Mouse (Mus musculus) adrenal gland (tissue): ENCODE data around the gene Ccdc3.

ENCODE experiments used
- intact Hi-C: fragments of 180-260 bp; cut with DNase I; formaldehyde crosslinking; loops from one replicate; pipeline ENCODE4 v1.15.1; 2025
- long read RNA-seq, 2 experiments: library from polyadenylated mRNA; unstranded; transcript quantifications; one replicate each; pipeline ENCODE4 v2.0.0; 2020; ENCODE audit warnings: borderline replicate concordance in 1 of 2; ENCODE audit not compliant: insufficient replicate concordance in 1 of 2

Gene Ccdc3
- long read RNA-seq, experiment 1, partial matches to known transcripts: 0 of 2 reads
- long read RNA-seq, experiment 1, other reads (novel, unspliced or antisense): 1 of 2 reads
- long read RNA-seq, experiment 2, partial matches to known transcripts: 1 of 1 reads
- long read RNA-seq, experiment 2, other reads (novel, unspliced or antisense): 0 of 1 reads

DNA sequence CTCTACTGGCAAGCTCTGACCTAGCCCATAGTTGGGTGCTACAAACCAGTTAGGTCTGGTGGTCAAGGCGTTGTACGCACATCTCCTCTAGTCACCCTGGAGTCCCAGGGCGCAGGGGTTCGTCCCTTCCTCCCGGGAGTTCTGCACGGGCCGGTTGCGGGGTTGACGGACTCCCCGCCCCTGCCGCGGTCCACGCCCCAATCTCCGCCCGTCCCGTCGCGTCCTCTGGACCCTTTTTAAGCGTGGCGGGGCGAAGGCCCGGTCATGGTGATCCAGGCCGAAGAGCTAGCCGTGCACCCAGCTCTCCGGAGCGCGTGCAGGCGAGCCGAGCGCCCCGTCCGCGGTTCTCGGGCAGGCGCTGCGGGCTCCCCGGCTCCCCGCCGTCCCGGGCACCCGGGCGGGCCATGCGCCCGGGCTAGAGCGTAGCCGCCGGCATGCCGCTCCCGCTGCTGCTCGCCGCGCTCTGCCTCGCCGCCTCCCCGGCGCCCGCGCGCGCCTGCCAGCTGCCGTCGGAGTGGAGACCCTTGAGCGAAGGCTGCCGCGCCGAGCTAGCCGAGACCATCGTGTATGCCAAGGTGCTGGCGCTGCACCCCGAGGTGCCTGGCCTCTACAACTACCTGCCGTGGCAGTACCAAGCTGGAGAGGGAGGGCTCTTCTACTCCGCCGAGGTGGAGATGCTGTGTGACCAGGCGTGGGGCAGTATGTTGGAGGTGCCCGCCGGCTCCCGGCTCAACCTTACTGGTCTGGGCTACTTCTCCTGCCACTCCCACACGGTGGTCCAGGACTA, at the start of gene Ccdc3:
Ccdc3 (plus strand) TSS at position 277 of the 787 bp plus-strand sequence.
- intact Hi-C loops: no loop called here

DNA sequence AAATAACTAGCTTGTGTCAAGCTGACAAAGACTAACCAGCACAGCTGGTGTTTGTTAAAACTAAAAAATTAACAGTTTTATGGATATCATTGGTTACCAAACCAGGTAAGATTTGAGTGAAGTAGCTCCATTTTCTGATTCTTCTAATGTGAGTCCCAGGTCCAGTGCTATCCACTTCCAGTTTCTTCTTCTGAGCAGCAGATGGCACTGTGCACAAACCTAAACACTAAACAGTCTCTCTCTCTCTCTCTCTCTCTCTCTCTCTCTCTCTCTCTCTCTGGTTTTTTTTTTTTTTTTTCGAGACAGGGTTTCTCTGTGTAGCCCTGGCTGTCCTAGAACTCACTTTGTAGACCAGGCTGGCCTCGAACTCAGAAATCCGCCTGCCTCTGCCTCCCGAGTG, 47.2 kb upstream of the Ccdc3 start:
- intact Hi-C loops: loop anchor here (10.0 kb wide), 1 partner anchor 314 kb away; no protein-coding TSS in a partner anchor

DNA sequence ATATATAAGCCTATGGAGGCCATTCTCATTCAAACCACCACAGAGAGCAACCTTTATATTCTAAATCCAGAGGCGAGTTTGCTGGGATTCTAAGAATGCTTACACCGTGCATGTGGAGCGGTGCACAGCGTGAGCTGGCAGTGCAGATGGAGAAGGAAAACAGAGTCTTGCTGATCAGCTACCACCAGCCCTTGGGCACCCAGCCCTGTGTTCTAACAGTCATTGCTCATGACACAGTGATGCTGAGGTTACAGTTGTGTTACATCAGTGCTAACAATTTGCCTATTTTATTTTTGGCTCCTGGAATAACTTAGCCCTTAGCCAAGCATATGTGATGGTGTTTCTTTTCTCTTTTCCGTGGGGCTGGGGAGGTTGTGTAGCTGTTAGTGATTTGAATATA, 42.7 kb upstream of the Ccdc3 start:
- intact Hi-C loops: loop anchor here (10.0 kb wide), 1 partner anchor 310 kb away; no protein-coding TSS in a partner anchor

DNA sequence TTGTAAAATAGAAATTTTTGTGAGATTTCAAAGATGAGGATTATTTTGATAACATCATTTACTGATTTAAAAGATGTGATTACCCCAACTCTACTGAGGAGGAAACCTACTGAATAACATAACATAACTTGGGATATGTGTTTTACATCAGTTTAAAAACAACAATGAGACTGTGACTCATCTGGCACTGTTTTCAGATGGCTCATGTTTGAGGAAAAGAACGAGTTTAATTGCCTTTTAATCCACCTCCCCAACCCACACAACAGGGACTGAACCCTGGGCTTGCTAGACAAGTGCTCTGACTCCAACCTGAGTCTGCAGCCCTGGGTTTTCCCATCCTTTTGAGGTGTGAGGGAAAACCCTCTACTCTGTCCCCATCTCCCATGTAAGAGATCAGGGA, 42.3 kb upstream of the Ccdc3 start:
- intact Hi-C loops: loop anchor here (10.0 kb wide), 1 partner anchor 309 kb away; no protein-coding TSS in a partner anchor

DNA sequence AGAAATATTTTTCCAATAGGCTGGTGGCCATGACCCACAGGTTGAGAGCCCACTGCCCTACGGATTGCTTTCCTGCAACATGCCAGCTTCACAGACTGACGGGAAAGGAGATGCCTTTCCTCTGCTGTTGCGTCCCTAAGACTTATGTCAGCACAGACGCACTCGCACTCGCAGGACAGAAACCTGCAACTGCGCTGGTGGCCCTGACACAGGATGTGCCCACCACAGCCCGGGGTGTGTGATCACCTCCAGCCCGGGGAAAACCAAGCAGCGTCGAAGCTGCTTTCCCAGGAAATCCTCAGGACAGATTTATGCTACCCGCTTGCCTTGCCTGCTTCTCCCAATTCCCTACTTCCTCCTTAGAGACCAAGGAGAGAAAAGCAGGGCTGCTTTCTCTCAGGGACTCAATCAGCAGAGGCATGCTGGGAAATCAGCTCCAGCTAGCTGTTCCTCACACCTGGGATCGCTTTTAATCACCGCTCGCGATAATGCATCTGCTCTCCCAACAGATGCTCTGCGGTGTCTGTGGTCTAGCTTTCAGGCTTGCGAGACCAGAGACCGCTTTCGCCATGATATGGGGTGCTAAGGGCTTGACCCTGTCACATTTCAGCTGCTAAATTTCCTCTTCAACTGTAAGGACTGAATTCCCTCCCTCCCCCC, 39.7 kb upstream of the Ccdc3 start:
- intact Hi-C loops: loop anchor here (10.0 kb wide), 1 partner anchor 307 kb away; no protein-coding TSS in a partner anchor

DNA sequence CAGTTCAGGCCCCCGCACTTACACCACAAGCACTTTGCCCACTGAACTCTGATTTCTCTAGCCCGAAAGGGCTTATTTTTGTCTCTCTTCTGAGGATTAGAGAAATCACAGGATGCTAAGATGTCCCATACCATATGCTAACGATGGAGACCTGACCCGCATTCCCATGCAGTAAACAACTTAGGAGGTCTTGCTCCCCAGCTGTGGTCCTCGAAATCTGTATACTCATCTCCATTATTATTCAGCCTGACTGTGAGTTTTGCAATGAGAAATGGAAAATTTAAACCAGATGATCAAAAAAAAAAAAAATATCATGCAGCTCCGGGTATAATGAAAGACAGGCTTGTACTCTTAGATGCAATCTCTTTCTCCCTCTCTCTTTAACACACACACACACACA, 38.4 kb upstream of the Ccdc3 start:
- intact Hi-C loops: loop anchor here (10.0 kb wide), 1 partner anchor 306 kb away; no protein-coding TSS in a partner anchor

DNA sequence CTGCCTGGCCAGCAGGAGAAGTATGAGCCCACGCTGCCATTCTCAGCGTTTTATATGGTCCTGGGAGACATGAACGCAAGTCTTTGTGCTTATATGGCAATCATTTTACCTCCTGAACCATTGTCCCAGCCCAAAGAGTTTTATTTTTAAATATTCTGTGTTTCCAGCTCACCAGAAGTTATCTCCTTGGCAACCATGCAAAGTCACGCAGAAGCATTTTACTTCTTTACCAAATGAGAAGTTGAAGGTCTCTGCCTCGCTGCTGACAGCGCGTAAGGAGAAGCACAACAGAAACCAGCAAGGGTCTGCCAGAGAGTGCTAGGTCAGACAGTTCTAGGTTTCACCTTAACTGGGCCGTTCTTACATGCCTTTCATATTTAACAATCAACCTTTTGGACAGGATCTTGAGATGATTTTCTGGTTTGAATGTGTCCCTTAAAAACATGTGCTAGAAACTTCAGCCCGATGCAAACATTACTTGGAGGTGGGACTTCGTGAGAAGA, 35.8 kb upstream of the Ccdc3 start:
- intact Hi-C loops: no loop called here

DNA sequence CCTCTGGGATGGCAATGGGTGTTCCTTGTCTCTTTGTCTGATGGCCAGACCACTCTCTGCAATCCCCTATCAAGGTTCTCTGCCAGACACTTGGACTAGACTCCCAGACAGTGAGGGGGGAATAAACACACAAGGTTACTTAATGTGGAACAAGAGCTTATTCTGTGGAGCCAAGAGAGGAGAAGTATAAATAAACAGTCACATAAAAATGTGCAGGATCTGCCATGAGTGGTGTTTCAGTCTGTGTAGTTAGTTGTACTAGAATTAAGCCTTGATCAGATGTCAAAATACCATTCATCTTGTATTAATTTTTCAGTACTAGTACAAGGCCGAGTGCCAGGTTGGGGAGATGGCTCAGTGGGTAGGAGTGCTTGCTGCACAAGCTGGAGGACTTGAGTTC, 34.7 kb upstream of the Ccdc3 start:
- intact Hi-C loops: no loop called here

DNA sequence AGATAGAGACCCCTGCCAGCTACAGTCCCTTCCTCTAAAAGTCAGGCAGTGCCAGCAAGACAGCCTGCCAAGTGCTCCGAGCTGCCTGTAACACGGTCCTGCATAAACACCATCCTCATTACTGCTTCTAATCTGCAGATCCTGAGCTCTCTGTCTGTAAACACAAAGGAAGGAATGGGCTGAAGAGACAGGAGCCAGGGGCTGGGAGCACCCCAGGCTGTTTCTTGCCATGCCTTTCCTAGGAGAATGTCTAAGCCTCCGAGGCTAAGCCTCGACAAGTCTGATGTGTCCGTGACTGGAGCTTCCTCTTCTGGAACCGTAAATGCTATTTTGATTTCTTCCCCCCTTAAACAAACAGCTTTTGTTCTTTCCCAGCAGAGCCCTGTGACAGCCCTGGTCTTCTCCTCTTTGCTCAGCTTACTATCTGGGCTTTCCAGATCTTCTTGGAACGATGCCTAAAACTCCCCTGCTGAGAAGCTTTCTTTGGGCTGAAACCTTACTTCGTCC, 24.7 kb upstream of the Ccdc3 start:
- intact Hi-C loops: no loop called here

DNA sequence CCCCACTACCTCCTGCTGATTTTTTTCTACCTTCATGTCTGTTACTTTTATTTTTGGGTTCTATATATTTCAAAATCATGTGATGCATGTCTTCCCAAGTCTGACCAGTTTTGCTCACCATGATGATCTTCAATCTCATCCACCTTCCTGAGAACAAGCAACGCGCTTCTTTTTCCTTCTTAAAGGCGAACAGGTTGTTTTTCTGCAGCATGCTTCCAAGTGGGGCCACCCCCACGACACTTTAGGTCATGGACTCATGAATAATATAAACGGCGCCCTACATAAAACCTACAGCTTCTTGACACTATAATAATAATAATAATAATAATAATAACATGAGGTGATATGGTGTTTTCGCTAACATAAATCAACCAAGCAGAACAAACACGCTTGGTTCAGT, 23.2 kb upstream of the Ccdc3 start:
- intact Hi-C loops: no loop called here

DNA sequence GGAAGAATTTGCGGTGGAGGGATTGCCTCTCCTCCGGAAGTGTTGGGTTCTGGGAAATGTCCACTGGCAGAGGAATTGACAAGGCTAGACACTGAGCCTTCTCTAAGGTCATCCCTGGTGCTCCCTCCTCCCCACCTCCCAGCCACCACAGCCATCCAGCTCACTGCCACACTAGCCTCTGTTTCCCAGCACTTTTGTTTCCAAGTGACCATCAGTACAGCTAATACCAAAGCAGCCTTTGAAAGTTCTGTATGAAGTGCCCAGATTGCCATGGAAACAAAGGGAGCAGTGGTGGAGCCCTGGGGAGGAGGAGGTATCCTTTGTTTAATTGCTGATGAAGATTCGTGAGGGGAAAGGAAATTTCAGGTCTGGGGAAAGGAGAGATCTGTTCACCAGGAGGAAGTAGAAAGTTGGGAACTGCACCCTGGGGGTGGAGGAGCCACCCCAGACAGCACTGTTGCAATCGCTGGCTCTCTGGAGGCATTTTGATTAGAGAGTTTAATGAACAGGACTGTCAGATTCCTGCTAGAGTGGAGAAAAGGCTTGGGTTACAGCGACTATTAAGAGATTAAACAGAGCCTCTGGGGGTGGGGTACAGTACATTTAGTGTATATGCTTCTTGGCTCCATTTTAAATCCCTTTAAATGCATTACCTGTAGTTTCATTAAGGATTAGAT, 20.6 kb upstream of the Ccdc3 start:
- intact Hi-C loops: no loop called here

DNA sequence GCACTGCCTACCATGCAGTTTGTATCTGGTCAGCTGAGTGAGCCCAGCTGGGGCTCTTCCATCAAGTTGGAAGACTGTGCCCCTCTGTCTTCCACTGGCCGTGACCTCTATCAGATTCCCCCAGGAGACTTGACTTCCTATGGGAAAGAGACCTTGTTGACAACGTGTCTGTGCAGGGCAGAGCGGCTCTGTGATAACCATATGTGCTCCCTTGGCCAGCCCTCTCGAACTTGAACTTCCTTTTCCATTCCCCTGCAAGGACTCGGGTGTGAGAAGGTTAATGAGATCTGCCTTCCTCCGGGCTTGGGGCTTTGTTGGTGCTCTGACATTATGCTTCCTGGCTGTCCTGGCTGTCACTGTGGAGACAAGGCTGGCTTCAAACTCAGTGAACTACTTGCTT, 12.1 kb upstream of the Ccdc3 start:
- intact Hi-C loops: no loop called here

DNA sequence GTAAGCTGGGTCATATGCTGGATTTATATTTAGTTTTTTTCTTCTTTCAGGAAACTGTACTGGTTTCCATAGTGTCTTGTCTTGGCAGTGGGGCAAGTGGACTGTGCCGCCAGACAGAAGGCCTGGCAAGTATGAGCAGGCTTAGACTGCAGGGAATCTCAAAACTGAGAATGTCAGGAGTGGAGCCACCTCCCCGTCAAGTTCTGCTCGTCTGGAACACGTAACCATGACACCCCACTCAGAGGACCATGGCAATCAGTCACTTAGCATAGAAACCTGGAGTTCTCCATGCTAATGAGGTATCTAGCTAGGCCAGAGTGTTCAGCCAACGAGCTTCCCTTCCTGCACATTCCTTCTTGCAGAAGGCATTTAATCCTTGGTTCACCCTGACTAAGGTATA, 10.2 kb upstream of the Ccdc3 start:
- intact Hi-C loops: no loop called here

DNA sequence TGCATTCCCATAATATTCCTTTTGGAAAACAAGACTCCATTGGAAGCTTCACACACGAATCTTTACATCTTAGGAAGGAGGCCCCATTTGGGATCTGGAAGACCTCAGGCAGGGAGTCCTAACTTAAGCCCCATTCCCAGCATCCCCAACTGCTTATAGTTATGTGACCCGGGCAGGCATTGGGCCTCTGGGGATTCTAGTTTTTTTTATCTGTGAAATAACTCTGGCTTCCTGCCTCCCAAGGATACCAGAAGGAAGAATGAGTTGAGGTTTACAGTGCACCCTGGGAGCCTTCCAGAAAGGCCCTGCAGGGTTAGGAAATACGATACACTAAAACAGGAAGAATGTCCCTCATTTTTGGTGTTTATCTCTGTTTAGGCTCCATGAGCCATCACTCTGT, 8.5 kb upstream of the Ccdc3 start:
- intact Hi-C loops: no loop called here

DNA sequence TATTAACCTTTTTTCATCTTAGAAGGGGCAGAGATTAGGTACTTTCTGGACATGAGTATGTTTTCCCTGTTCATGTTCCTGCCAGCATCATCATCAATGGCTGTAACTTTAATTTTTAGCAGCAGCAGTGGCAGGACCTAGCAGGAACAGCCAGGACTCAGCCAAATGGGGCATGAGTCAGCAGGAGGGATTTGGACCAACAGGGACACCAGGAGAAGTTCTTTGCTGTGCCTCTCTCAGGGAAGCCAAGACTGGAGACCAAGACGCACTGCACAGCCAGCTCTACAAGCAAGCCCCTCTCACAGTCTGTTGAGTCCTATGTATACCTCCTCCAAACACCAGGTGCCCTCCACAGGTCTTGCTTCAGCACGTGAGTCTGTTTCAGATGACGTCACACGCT, 5.5 kb upstream of the Ccdc3 start:
- intact Hi-C loops: no loop called here

DNA sequence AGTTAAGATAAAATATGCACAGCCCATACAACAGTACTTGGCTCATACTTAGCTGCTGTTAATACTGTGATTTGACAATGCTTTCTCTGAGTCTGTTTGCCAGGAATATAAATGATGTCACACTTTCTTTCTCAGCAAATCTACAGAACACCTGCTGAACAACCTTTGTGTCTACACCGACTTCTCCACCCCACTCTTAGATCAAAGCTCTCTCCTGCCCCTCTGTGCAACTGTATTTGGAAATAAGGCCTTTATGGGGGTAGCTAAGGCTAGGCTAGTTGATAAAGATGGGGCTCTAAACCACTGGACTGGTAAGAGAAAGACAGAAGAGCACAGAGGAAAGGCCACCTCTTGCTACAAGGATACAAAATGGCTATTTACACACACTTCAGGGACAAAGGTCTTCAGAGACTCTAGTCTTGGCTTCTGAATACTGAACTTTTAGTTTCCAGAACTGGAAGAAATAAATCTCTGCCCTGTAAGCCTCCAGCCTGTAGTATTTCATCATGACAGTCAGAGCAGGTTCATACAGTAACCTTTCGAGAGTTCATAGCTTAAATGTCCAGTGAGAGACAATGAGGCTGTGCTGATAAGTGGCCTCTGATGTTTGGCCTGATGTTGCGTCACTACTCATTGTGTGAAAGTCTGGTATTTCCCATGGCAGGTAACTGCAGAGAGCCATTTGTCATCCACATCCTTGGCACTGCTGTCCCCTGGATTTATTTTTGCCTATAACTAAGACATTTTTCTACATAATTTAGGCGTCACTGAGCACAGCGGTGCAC, 2.4 kb upstream of the Ccdc3 start:
- intact Hi-C loops: no loop called here

DNA sequence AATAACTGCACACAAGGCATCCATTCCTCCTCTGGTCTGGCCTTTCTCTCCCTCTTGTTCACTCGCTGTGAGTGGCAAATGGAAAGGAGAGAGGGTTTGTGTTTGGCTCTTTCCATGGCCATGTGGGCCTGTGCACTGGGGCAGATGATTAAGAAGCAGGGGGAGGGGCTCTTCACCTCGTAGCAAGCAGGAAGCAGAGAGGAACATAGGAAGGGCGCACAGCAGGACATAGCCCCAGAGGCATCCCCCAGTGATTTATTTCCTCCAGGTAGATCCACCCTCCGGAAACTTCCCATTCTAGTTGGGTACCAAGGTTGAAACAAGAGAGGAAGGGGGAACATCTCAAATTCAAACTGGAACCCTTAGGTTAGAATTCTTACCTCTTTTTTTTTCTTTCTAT, 2.4 kb downstream of the Ccdc3 start:
- intact Hi-C loops: no loop called here

DNA sequence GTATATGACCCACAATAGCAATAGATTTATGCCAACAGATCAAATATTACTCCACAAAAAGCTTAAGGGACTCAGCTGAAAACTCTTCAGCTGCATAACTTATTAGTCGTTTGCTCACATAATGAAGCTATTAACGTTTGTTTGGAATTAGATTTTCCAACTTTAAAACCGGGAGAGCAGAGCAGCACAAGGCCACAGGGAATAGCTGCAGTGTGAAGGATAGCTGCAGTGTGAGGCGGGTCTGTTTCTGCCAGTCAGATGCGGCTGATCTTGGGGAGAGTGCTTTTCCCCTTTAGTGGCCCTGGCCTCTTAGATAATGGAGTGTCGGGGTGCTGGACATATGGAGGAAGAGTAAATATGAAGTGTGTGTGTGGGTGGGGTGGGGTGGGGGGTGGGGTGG, 6.9 kb downstream of the Ccdc3 start:
- intact Hi-C loops: no loop called here

DNA sequence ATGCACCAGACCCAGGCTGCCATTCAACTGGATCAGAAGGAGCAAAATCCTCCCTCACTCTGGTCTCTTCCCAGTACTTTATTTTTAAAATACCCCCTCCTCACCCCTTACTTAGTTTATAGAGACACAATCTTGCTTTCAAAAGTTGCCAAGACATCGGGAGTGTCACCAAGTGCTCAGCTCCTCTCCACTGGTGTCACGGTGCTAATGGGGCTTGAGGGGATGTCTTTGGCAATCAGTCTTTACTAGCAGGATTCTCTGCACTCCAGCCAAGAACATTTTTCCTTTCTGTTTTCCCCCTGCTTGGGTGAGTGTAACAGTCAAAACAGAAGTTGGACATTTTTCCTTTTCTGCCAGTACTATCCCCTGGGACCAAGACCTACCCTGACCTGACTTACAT, 10.3 kb downstream of the Ccdc3 start:
- intact Hi-C loops: no loop called here

DNA sequence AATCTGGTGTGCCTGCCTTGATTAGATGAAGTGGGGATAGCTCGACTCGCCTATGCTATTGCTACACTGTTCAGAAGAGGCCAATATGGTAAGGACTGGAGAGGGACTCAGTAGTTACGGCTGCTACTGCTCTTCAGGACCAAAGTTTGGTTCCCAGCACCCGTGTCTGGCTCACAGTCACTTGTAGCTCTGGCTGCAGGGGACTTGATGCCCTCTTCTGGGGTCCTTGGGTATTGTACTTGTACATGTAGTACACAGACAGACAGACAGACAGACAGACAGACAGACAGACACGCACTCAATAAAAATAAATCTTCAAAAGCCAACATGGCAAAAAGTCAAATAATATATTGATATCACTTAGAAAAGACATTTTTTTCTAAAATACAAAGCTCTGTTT, 17.1 kb downstream of the Ccdc3 start:
- intact Hi-C loops: no loop called here
